Mouse (Mus musculus): Measurements from ENCODE around the gene Znhit2. TPM values are rescaled to one million over a fixed set of nuclear protein-coding genes. Genes with fewer than 3 reads are reported as not detected.

Znhit2 gene
- total and polyA plus RNA-seq, 3 experiments: 27.0 to 37.3 TPM; not detected in 1

DNA sequence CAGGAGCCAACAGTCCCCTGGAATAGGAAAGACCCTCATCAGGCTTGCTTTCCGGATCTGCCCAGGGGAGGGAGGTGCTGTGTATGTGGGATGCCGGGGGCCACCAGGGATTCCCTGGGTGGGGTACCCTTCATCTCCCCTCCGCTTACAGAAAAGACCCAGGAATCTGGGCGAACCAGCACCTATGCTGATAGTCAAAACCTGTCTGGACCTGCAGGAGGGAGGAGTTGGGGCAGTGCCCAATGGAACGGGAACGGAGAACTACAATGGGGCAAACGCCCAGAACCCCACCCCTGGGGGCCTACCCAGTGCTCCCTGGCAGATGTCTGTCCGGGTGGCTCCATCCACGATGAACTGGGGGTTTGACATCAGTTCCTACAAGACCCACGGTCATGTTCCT is 47.3 kb upstream of the Znhit2 start:
- Histone ChIP-seq H3K9ac (ENCODE audit: control insufficient read depth, low read depth, low read length, poor library complexity, severe bottlenecking) (no peak overlapping the region), H3K4me3 (ENCODE audit: control insufficient read depth in 1 of 2, insufficient read depth in 1 of 2, low read depth in 2 of 2, low read length in 2 of 2) (no peak overlapping the region), H3K27me3 (ENCODE audit: control insufficient read depth in 1 of 2, insufficient read depth in 2 of 2, low read length in 2 of 2) (no peaks in the 10 kb centered on the region), H3K4me1 (ENCODE audit: control insufficient read depth in 1 of 2, insufficient read depth in 2 of 2, low read length in 2 of 2) (peaks cover 4 to 25% of the 10 kb centered on the region in 2 experiments; a peak in 3 of 4 replicates), H3K9me3 (replicated peaks; ENCODE audit: insufficient read depth, low read length) (no peaks in the 10 kb centered on the region), H3K36me3 (ENCODE audit: control insufficient read depth in 1 of 2, insufficient read depth in 2 of 2, low read length in 2 of 2) (peaks cover 0 to 18% of the 10 kb centered on the region in 2 experiments; a peak in 2 of 4 replicates), H3K79me2 (ENCODE audit: control insufficient read depth, insufficient read depth, low read length, poor library complexity) (peaks cover 10% of the 10 kb centered on the region), H3K27ac (ENCODE audit: control insufficient read depth, low read depth, low read length) (no peak overlapping the region)
- TF ChIP-seq TCF12 (IDR thresholded peaks at IDR 0.05; ENCODE audit: low read depth, low read length) (no peak), MXI1 (IDR thresholded peaks at IDR 0.05; ENCODE audit: low read depth, low read length) (no peak), MAFK (IDR thresholded peaks at IDR 0.05; ENCODE audit: borderline replicate concordance, low read depth, low read length) (no peak), UBTF (IDR thresholded peaks at IDR 0.05; ENCODE audit: borderline replicate concordance, insufficient read depth, low read depth, low read length) (no peak), RCOR1 (IDR thresholded peaks at IDR 0.05; ENCODE audit: low read depth, low read length) (no peak), GATA1 (IDR thresholded peaks at IDR 0.05; ENCODE audit: low read depth, low read length) (no peak), ETS1 (IDR thresholded peaks at IDR 0.05; ENCODE audit: low read depth, low read length) (no peak), BHLHE40 (IDR thresholded peaks at IDR 0.05; ENCODE audit: borderline replicate concordance, low read depth, low read length) (no peak)
- DNase-seq (ENCODE audit: low read depth, low spot score): no peak

DNA sequence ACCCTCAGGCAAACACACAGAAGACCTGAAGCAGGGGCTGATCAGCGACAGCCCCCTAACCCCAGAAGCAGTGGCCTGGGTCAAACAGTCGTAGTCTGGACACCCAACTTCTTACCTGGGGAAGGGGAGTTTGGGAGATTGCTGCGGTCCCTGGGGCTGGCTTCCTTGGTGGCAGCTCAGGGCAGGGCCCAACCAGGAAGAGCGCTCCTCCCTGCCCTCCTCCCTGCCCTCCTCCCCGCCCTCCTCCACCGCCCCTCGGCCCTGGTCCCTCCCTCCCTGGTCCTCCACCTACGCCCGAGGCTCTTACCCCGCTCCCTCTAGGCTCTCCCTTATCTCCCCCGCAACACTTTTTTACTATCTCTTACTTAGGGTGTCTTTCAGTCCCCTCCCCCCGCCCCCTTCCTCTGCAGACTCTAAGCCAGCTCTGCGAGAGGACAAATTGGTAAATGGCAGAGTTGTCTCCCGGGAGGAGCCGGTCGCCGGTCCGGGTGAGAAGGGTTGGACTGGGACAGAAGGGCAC is 45.9 kb upstream of the Znhit2 start:
- Histone ChIP-seq H3K4me3 (ENCODE audit: control insufficient read depth in 1 of 2, insufficient read depth in 1 of 2, low read depth in 2 of 2, low read length in 2 of 2) (peak overlapping the region; percentile 86 to 89), H3K79me2 (ENCODE audit: control insufficient read depth, insufficient read depth, low read length, poor library complexity) (peaks cover 10% of the 10 kb centered on the region), H3K36me3 (ENCODE audit: control insufficient read depth in 1 of 2, insufficient read depth in 2 of 2, low read length in 2 of 2) (peaks cover 0 to 18% of the 10 kb centered on the region in 2 experiments; a peak in 2 of 4 replicates), H3K9ac (ENCODE audit: control insufficient read depth, low read depth, low read length, poor library complexity, severe bottlenecking) (peak overlapping the region; percentile 89), H3K27me3 (ENCODE audit: control insufficient read depth in 1 of 2, insufficient read depth in 2 of 2, low read length in 2 of 2) (no peaks in the 10 kb centered on the region), H3K27ac (ENCODE audit: control insufficient read depth, low read depth, low read length) (peak overlapping the region; percentile 82), H3K4me1 (ENCODE audit: control insufficient read depth in 1 of 2, insufficient read depth in 2 of 2, low read length in 2 of 2) (peaks cover 4 to 25% of the 10 kb centered on the region in 2 experiments; a peak in 3 of 4 replicates), H3K9me3 (replicated peaks; ENCODE audit: insufficient read depth, low read length) (no peaks in the 10 kb centered on the region)
- peak; percentile 97 for DNase-seq (ENCODE audit: low read depth, low spot score)
- TF ChIP-seq HCFC1 (IDR thresholded peaks at IDR 0.05; ENCODE audit: low read depth, low read length) (peak; percentile 62), RAD21 (IDR thresholded peaks at IDR 0.05; ENCODE audit: low read depth, low read length) (no peak; the same call in 1 of the 2 replicates), ETS1 (IDR thresholded peaks at IDR 0.05; ENCODE audit: low read depth, low read length) (peak; percentile 77), NELFE (IDR thresholded peaks at IDR 0.05; ENCODE audit: low read depth, low read length) (peak; percentile 67), MAX (IDR thresholded peaks at IDR 0.05; ENCODE audit: low read length) (no peak), POLR2AphosphoS5 (IDR thresholded peaks at IDR 0.05; ENCODE audit: borderline replicate concordance, low read depth, low read length) (no peak), TBP (IDR thresholded peaks at IDR 0.05; ENCODE audit: low read depth, low read length) (0 out of 2 replicates have a peak, but pooled peaks have one; percentile 31), MXI1 (IDR thresholded peaks at IDR 0.05; ENCODE audit: low read depth, low read length) (no peak), USF1 (IDR thresholded peaks at IDR 0.05; ENCODE audit: low read depth, low read length) (no peak), RCOR1 (IDR thresholded peaks at IDR 0.05; ENCODE audit: low read depth, low read length) (peak; percentile 27; the same call in 1 of the 2 replicates), ZC3H11A (IDR thresholded peaks at IDR 0.05; ENCODE audit: low read depth, low read length) (no peak; the same call in 1 of the 2 replicates), MYC (IDR thresholded peaks at IDR 0.05; ENCODE audit: low read depth, low read length) (no peak), KAT2A (conservative IDR thresholded peaks at IDR 0.05; ENCODE audit: low read depth, low read length) (no peak; the same call in 1 of the 2 replicates), ZNF384 (IDR thresholded peaks at IDR 0.05; ENCODE audit: low read depth, low read length) (peak; percentile 71), POLR2AphosphoS2 (IDR thresholded peaks at IDR 0.05; ENCODE audit: low read length) (peak; percentile 68), CHD2 (IDR thresholded peaks at IDR 0.05; ENCODE audit: low read length) (peak; percentile 61), SIN3A (IDR thresholded peaks at IDR 0.05; ENCODE audit: low read length) (peak; percentile 85), ELF1 (IDR thresholded peaks at IDR 0.05; ENCODE audit: low read depth, low read length) (peak; percentile 87), UBTF (IDR thresholded peaks at IDR 0.05; ENCODE audit: borderline replicate concordance, insufficient read depth, low read depth, low read length) (no peak), NRF1 (IDR thresholded peaks at IDR 0.05; ENCODE audit: insufficient read depth, low read depth, low read length, poor library complexity, severe bottlenecking) (no peak), CHD1 (IDR thresholded peaks at IDR 0.05; ENCODE audit: low read depth, low read length) (no peak), ZKSCAN1 (IDR thresholded peaks at IDR 0.05; ENCODE audit: low read depth, low read length) (no peak), MAFK (IDR thresholded peaks at IDR 0.05; ENCODE audit: borderline replicate concordance, low read depth, low read length) (no peak), SMC3 (IDR thresholded peaks at IDR 0.05; ENCODE audit: low read depth, low read length) (no peak), MEF2A (IDR thresholded peaks at IDR 0.05; ENCODE audit: extremely low read depth, insufficient replicate concordance, low read depth, low read length, poor library complexity, severe bottlenecking) (no peak), USF2 (IDR thresholded peaks at IDR 0.05; ENCODE audit: borderline replicate concordance in 1 of 2, insufficient read depth in 1 of 2, low read depth in 1 of 2, low read length in 2 of 2) (no peak), BHLHE40 (IDR thresholded peaks at IDR 0.05; ENCODE audit: borderline replicate concordance, low read depth, low read length) (no peak)

Measured in MEL (cell line).